Mouse (Mus musculus) kidney, embryonic 15.5 days (tissue): ENCODE data around the gene Slc17a8. TPM values are rescaled to one million over a fixed set of nuclear protein-coding genes. Genes with fewer than 3 reads are reported as not detected.
"Not testable (repeated sequence)": the region's sequence is repeated elsewhere in the genome, so short reads cannot be mapped to it uniquely, and the experiment has no call there.

Experiments
- ATAC-seq: fragments of 200-750 bp; cut with Nextera tagmentation; replicated peaks from 2 replicates; pipeline ENCODE4 v1.8.0; 2017; ENCODE audit warnings: moderate TSS enrichment; ENCODE audit not compliant: low FRiP score
- H3K27ac ChIP-seq: fragments of 300-500 bp; sonication (generic); 2 replicates; pipeline ENCODE4 v1.5.1; 2015; ENCODE audit warnings: mild to moderate bottlenecking, inconsistent platforms
- H3K27me3 ChIP-seq: fragments of 300-500 bp; sonication (generic); 2 replicates; pipeline ENCODE4 v1.6.1; 2015; ENCODE audit warnings: inconsistent platforms
- H3K36me3 ChIP-seq: fragments of 300-500 bp; sonication (generic); 2 replicates; pipeline ENCODE4 v1.6.1; 2015; ENCODE audit warnings: inconsistent platforms
- H3K4me1 ChIP-seq: fragments of 300-500 bp; sonication (generic); 2 replicates; pipeline ENCODE4 v1.6.1; 2015; ENCODE audit warnings: inconsistent platforms
- H3K4me2 ChIP-seq: fragments of 300-500 bp; sonication (generic); 2 replicates; pipeline ENCODE4 v1.6.1; 2015; ENCODE audit warnings: moderate library complexity, mild to moderate bottlenecking, inconsistent platforms
- H3K4me3 ChIP-seq: fragments of 300-500 bp; sonication (generic); replicated peaks from 2 replicates; pipeline ENCODE4 v1.5.1; 2015; ENCODE audit warnings: mild to moderate bottlenecking, inconsistent platforms
- H3K9ac ChIP-seq: fragments of 300-500 bp; sonication (generic); 2 replicates; pipeline ENCODE4 v1.6.1; 2015; ENCODE audit warnings: mild to moderate bottlenecking, inconsistent platforms
- H3K9me3 ChIP-seq: fragments of 300-500 bp; sonication (generic); replicated peaks from 2 replicates; pipeline ENCODE4 v1.6.1; 2016; ENCODE audit warnings: inconsistent platforms
- WGBS: fragments of 180-500 bp; shearing (Covaris S2); methylation state at CpG from one replicate; pipeline ENCODE4 v1.1.7; 2015; ENCODE audit warnings: mixed read lengths; 5-methylcytosine and 5-hydroxymethylcytosine counted together
- polyA plus RNA-seq: library from polyadenylated mRNA; unstranded; fragments of >200 nt; fragmentation: Nextera tagmentation; extraction: Ambion mirVana; gene quantifications from 2 replicates; pipeline ENCODE4 v1.2.1, GENCODE M21; 2015

The Slc17a8 gene
- polyA plus RNA-seq, 1 experiment from 2014 or later: 0.70 TPM

DNA sequence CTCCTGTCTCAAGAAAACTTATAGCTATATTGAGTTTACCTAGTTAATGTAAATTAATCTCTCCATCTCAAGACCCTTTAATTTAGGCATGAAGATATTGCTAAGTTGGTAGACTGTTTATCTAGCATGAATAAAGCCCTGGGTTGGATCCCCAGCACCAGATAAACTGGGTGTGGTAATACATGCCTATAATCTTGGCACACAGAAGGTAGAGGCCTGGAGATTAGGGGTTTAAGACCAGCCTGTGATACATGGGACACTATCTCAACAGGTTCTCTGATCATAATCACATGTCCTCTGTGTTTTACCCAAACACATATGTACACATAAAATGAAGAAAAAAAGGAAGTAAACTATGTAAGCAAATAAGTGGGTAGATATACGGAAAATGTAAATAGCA lies 32.3 kb downstream of the Slc17a8 start:
- no peak for ATAC-seq
- no peaks in the 10 kb centered on the region for H3K4me1 ChIP-seq
- H3K9me3 ChIP-seq: no peaks in the 10 kb centered on the region
- no peak overlapping the region for H3K4me2 ChIP-seq
- WGBS: 92% methylated on average over 1 of the region's 1 CpGs
- H3K27ac ChIP-seq: no peak overlapping the region
- H3K27me3 ChIP-seq: no peaks in the 10 kb centered on the region
- no peak overlapping the region for H3K4me3 ChIP-seq
- no peaks in the 10 kb centered on the region for H3K36me3 ChIP-seq
- H3K9ac ChIP-seq: no peak overlapping the region

- no peak for ATAC-seq
- no peak overlapping the region for H3K4me2 ChIP-seq
- no peak overlapping the region for H3K27ac ChIP-seq
- H3K27me3 ChIP-seq: no peaks in the 10 kb centered on the region
- H3K4me1 ChIP-seq: no peaks in the 10 kb centered on the region
- H3K9ac ChIP-seq: no peak overlapping the region
- H3K4me3 ChIP-seq: no peak overlapping the region
- no peaks in the 10 kb centered on the region for H3K9me3 ChIP-seq
- whole genome bisulfite sequencing: 88% methylated on average over 4 of the region's 4 CpGs
- H3K36me3 ChIP-seq: no peaks in the 10 kb centered on the region
Observed at GRCm38 (mm10) chr10:89584709-89585108, 36.3 kb downstream of the Slc17a8 start.

DNA sequence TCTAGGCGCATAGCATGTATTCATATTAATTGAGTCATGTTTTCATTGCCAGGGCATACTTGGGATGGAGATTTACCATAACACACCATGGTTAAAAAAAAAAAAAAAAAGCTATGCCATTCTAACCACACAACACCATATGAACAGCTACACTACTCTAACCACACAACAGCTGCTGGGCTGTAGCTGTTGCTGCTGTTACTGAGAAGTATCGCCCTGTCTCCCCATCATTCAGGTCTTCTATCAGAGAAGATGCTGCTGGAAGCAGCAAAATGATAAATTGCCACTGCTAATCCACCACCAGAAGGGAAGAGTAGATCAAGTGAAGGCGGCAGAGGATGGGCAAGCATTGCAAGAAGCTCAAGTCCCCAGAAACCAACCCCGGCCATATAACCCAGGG lies 42.3 kb downstream of the Slc17a8 start:
- H3K27ac ChIP-seq: no peak overlapping the region
- WGBS: 89% methylated on average over 4 of the region's 4 CpGs
- no peaks in the 10 kb centered on the region for H3K27me3 ChIP-seq
- ATAC-seq: no peak
- 0 out of 2 replicates have a peak, but pooled peaks cover under 1% of the 10 kb centered on the region for H3K4me1 ChIP-seq
- no peaks in the 10 kb centered on the region for H3K9me3 ChIP-seq
- H3K4me2 ChIP-seq: no peak overlapping the region
- H3K36me3 ChIP-seq: no peaks in the 10 kb centered on the region
- H3K4me3 ChIP-seq: no peak overlapping the region
- no peak overlapping the region for H3K9ac ChIP-seq

DNA sequence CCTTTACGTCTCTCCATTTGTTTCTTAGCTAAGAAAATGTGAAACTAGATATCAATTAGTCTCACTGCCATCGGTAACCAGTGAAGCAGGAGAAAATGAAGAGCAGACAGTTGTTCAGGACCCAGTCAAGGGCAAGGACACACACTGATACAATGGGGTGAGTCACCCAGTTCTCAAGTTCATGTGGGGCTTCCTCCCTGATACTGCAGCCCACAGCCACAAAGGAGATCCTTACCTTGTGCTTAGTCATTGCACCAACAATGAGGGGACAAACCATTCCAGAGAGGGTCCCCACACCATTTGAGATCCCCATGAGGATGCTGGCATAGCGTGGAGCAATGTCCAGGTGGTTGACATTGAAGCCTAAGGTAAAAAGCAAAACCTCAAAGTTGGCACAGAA lies 43.4 kb downstream of the Slc17a8 start:
- no peaks in the 10 kb centered on the region for H3K9me3 ChIP-seq
- H3K27ac ChIP-seq: no peak overlapping the region
- no peaks in the 10 kb centered on the region for H3K27me3 ChIP-seq
- H3K4me3 ChIP-seq: no peak overlapping the region
- WGBS: 58% methylated on average over 3 of the region's 3 CpGs
- H3K36me3 ChIP-seq: no peaks in the 10 kb centered on the region
- no peak overlapping the region for H3K9ac ChIP-seq
- H3K4me2 ChIP-seq: no peak overlapping the region
- no peak for ATAC-seq
- 0 out of 2 replicates have a peak, but pooled peaks cover 2% of the 10 kb centered on the region for H3K4me1 ChIP-seq

GRCm38 (mm10) chr10:89573421-89573820 lies 47.6 kb downstream of the Slc17a8 start:
- no peak overlapping the region for H3K9ac ChIP-seq
- 0 out of 2 replicates have a peak, but pooled peaks cover 2% of the 10 kb centered on the region for H3K4me1 ChIP-seq
- no peaks in the 10 kb centered on the region for H3K36me3 ChIP-seq
- H3K4me2 ChIP-seq: no peak overlapping the region
- no peaks in the 10 kb centered on the region for H3K9me3 ChIP-seq
- WGBS: 66% methylated on average over 3 of the region's 3 CpGs
- no peak overlapping the region for H3K27ac ChIP-seq
- ATAC-seq: no peak
- H3K27me3 ChIP-seq: no peaks in the 10 kb centered on the region
- no peak overlapping the region for H3K4me3 ChIP-seq

DNA sequence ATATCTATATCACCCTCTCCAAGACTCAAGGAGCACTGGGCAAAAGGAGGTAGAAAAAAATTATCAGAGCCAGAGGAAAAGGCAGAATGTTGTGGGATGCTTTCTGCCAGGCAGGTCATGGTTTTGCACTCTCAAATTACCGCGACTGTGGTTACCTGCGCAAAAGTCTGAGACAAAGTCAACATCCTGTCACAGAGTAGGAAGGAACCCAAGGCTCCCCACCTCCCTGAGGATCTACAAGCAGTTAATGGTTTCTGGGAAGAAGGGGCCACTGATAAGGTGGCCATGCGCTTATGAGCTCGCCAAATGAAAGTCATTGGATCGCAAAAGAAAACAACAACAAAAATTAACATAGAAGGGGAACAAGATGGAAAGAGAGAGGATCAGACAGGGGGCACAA lies 48.1 kb downstream of the Slc17a8 start:
- H3K9ac ChIP-seq: no peak overlapping the region
- H3K27ac ChIP-seq: no peak overlapping the region
- H3K4me1 ChIP-seq: 0 out of 2 replicates have a peak, but pooled peaks cover 2% of the 10 kb centered on the region
- no peak overlapping the region for H3K4me3 ChIP-seq
- no peaks in the 10 kb centered on the region for H3K9me3 ChIP-seq
- H3K4me2 ChIP-seq: no peak overlapping the region
- 75% methylated on average over 6 of the region's 6 CpGs for WGBS
- no peaks in the 10 kb centered on the region for H3K36me3 ChIP-seq
- no peak for ATAC-seq
- H3K27me3 ChIP-seq: no peaks in the 10 kb centered on the region

DNA sequence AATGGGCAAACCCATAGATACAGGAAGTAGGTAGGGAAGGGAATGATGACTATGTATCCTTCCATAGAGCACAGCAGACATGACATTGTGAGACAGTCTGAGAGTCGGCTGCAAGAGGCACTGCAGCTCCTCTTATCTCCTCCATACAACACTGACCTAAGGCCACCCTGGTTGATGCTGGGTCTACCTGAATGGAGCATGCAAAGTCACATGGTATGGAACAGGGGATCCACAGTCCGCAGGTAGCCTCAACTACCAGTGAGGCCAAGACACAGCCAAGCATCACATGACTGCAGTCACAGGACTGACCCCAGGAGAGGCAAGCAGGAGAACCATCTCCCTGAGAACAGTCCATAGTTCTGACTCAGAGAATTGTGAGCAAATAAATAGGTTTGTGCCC lies 53.7 kb downstream of the Slc17a8 start:
- ATAC-seq: no peak
- no peaks in the 10 kb centered on the region for H3K27me3 ChIP-seq
- H3K27ac ChIP-seq: no peak overlapping the region
- H3K36me3 ChIP-seq: no peaks in the 10 kb centered on the region
- H3K9ac ChIP-seq: no peak overlapping the region
- H3K4me2 ChIP-seq: no peak overlapping the region
- WGBS: 96% methylated on average over 2 of the region's 2 CpGs
- no peak overlapping the region for H3K4me3 ChIP-seq
- H3K4me1 ChIP-seq: no peaks in the 10 kb centered on the region
- H3K9me3 ChIP-seq: no peaks in the 10 kb centered on the region

GRCm38 (mm10) chr10:89565301-89566022 lies 55.6 kb downstream of the Slc17a8 start:
- Histone ChIP-seq H3K9me3 (no peaks in the 10 kb centered on the region), H3K27me3 (no peaks in the 10 kb centered on the region), H3K27ac (no peak overlapping the region), H3K4me1 (no peaks in the 10 kb centered on the region), H3K4me3 (no peak overlapping the region), H3K36me3 (no peaks in the 10 kb centered on the region), H3K4me2 (no peak overlapping the region), H3K9ac (no peak overlapping the region)
- ATAC-seq: no peak
- 87% methylated on average over 9 of the region's 9 CpGs for WGBS

DNA sequence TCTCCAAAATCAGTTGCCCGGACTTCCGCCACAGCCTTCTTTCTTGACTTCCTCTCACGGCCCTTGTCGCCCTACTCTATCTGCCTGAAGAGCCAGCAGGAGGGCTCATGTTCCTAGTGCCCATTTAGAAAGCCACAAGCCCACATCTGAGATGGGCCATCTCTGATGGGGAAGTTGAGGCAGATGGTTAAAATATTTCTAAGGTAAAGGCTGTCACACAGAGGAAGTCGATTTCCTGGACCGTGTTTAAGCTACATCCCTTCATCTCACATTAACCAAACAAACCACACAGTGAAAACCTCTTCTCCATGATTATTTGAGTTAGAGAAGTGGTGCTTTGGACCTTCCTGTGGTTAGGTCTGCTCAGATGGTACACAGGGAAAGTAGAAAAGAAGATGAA lies 58.9 kb downstream of the Slc17a8 start:
- no peaks in the 10 kb centered on the region for H3K4me1 ChIP-seq
- H3K9me3 ChIP-seq: no peaks in the 10 kb centered on the region
- H3K27me3 ChIP-seq: no peaks in the 10 kb centered on the region
- WGBS: 86% methylated on average over 6 of the region's 6 CpGs
- no peak overlapping the region for H3K4me2 ChIP-seq
- no peak overlapping the region for H3K4me3 ChIP-seq
- ATAC-seq: no peak
- H3K36me3 ChIP-seq: no peaks in the 10 kb centered on the region
- no peak overlapping the region for H3K9ac ChIP-seq
- H3K27ac ChIP-seq: no peak overlapping the region

DNA sequence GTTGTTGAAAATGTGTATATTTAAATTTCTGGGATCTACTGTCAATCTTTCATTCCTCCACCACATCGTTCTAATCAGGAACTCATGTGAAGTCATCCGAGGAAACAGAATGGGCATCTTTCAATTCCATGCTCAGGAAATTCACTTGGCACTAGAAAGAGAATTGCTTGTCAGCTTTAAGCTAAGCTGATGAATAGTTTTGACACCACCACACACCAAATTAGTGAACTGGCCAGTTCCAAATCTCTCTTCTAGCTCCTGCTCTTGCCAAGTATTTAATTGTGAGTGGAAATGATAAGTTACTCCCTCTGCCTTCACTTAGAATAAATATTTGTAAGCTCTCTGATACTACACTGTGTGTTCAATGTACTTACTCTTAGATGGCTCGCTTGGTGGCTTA lies 61.7 kb downstream of the Slc17a8 start:
- H3K4me2 ChIP-seq: no peak overlapping the region
- no peak overlapping the region for H3K27ac ChIP-seq
- no peaks in the 10 kb centered on the region for H3K4me1 ChIP-seq
- no peaks in the 10 kb centered on the region for H3K36me3 ChIP-seq
- WGBS: 72% methylated on average over 3 of the region's 3 CpGs
- no peak overlapping the region for H3K9ac ChIP-seq
- H3K4me3 ChIP-seq: no peak overlapping the region
- no peaks in the 10 kb centered on the region for H3K27me3 ChIP-seq
- ATAC-seq: no peak
- H3K9me3 ChIP-seq: no peaks in the 10 kb centered on the region

GRCm38 (mm10) chr10:89554885-89555284 lies 66.2 kb downstream of the Slc17a8 start:
- H3K27ac ChIP-seq, H3K27me3 ChIP-seq, H3K4me1 ChIP-seq, H3K9me3 ChIP-seq, H3K9ac ChIP-seq, H3K4me3 ChIP-seq, H3K36me3 ChIP-seq, H3K4me2 ChIP-seq: not testable (repeated sequence)
- ATAC-seq: 0 out of 2 replicates have a peak, but pooled peaks have one; percentile 43
- 41% methylated on average over 13 of the region's 13 CpGs for WGBS

GRCm38 (mm10) chr10:89553855-89554254 lies 67.2 kb downstream of the Slc17a8 start:
- WGBS: 85% methylated on average over 7 of the region's 7 CpGs

GRCm38 (mm10) chr10:89553015-89553414 lies 68.0 kb downstream of the Slc17a8 start:
- 84% methylated on average over 5 of the region's 5 CpGs for WGBS
- H3K27ac ChIP-seq: no peak overlapping the region
- no peak for ATAC-seq
- H3K9ac ChIP-seq: no peak overlapping the region
- H3K9me3 ChIP-seq: no peaks in the 10 kb centered on the region
- no peaks in the 10 kb centered on the region for H3K27me3 ChIP-seq
- H3K4me1 ChIP-seq: no peaks in the 10 kb centered on the region
- H3K36me3 ChIP-seq: no peaks in the 10 kb centered on the region
- H3K4me3 ChIP-seq: no peak overlapping the region
- H3K4me2 ChIP-seq: no peak overlapping the region

More at GRCm38 (mm10) chr10:89553855-89554254, 67.2 kb downstream of the Slc17a8 start:
- H3K27ac ChIP-seq, H3K27me3 ChIP-seq, H3K9ac ChIP-seq, H3K36me3 ChIP-seq, H3K4me1 ChIP-seq, H3K4me2 ChIP-seq, H3K4me3 ChIP-seq, ATAC-seq, H3K9me3 ChIP-seq: not testable (repeated sequence)
